18 mouse cellular contexts compared by ENCODE assay signal in the genomic region with DNA sequence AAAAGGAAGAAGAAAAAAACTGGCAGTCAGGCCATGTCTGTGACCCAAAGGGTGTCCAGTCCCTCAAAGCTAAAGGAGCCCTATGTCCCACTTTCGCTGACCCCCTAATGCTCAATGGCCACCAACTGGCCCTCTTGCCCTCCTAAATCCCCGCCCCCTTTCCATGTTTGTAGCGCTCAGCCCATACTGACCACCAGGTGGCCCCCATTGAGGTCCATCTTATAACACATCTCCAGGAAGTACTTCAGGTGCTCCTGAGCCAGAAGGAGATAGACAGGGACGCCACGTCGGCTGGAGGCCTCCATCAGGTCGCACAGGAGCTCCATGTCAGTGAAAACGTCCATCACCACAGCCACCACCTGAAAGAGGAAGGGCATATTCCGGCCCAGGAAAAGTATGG. TPM values are rescaled to one million over a fixed set of nuclear protein-coding genes. Genes with fewer than 3 reads are reported as not detected.
A peak's percentile ranks its signal among the peaks of the same experiment; 100 is the strongest.
DNase-seq lines count a peak whose midpoint lies in the region; ATAC-seq and TF ChIP-seq lines count a peak whose summit lies in the region.
"Had no signal": no experiment of that assay in that cellular context is flagged by ENCODE, and none has a peak within 500 bp of the region (broad histone marks: within the 10 kb centered on the region; RNA-seq: fewer than 3 reads in every experiment).

No protein-coding gene starts in this region.

- no peaks in the 10 kb centered on the region for H3K36me3 ChIP-seq in E14TG2a.4 (ENCODE audit: insufficient read depth, low read length)
- H3K36me3 ChIP-seq: heart, embryonic 12.5 days; hindbrain, embryonic 13.5 days; midbrain, embryonic 12.5 days had no signal

- no peaks in the 10 kb centered on the region for H3K9me3 ChIP-seq in E14TG2a.4 (ENCODE audit: low read length)
- H3K9me3 ChIP-seq: heart, embryonic 12.5 days; hindbrain, embryonic 13.5 days; midbrain, embryonic 12.5 days had no signal

- peak; percentile 35 for TF ChIP-seq CTCF in layer of hippocampus, adult 2 months (conservative IDR thresholded peaks at IDR 0.05)
- TF ChIP-seq CTCF in E14TG2a.4 (conservative IDR thresholded peaks at IDR 0.05; ENCODE audit: low read length) = peak; percentile 31

- peaks cover 40% of the 10 kb centered on the region for H3K4me1 ChIP-seq in E14TG2a.4 (replicated peaks; ENCODE audit: low read depth, low read length)

- H3K27me3 ChIP-seq in E14TG2a.4 (ENCODE audit: insufficient read depth, low read length) = peaks cover 15% of the 10 kb centered on the region
- H3K27me3 ChIP-seq: hindbrain, embryonic 13.5 days; midbrain, embryonic 12.5 days had no signal

- 0 out of 2 replicates have a peak, but pooled peaks have one; percentile 20 for ATAC-seq in megakaryocyte progenitor cell, adult 5-6 weeks (replicated peaks; ENCODE audit: poor library complexity)

- no peak overlapping the region for H3K4me3 ChIP-seq in layer of hippocampus, adult 2 months
- H3K4me3 ChIP-seq in E14TG2a.4 (replicated peaks; ENCODE audit: low read length) = no peak overlapping the region
- H3K4me3 ChIP-seq: heart, embryonic 12.5 days; hindbrain, embryonic 13.5 days; midbrain, embryonic 12.5 days had no signal

- H3K27ac ChIP-seq in layer of hippocampus, adult 2 months = no peak overlapping the region
- H3K27ac ChIP-seq: hindbrain, embryonic 13.5 days; midbrain, embryonic 12.5 days had no signal

- peak; percentile 24 for DNase-seq in embryo, embryonic 10.5 days (ENCODE audit: low spot score)
- no peak for DNase-seq in embryo, embryonic 11 days
- DNase-seq in layer of hippocampus, adult 2 months (ENCODE audit: low spot score in 2 of 2) = no peak
- no peak for DNase-seq in layer of hippocampus, postnatal 25 days (ENCODE audit: extremely low spot score in 1 of 2, low spot score in 1 of 2)
- DNase-seq in cerebellum, adult 11-12 months = no peak
- DNase-seq in gastrocnemius, adult 18-20 months (ENCODE audit: low spot score) = no peak
- DNase-seq: adrenal gland, postnatal 10 days; cerebellum, adult 11 months; kidney, adult 8-10 months; left cerebral cortex, postnatal 4 days; lung, postnatal 14 days; thymus, adult 18-20 months had no signal

RNA-seq across cellular contexts. Expression of gene Fam83c, which starts 3.4 kb away (rescaled TPM):
- total RNA-seq in layer of hippocampus, adult 2 months (2021) = not detected
- not detected for total RNA-seq in layer of hippocampus, postnatal 25 days (2021)
- total RNA-seq in megakaryocyte progenitor cell, adult 5-6 weeks (2015) = not detected in 2 replicates
- not detected in 2 replicates for total RNA-seq in megakaryocyte progenitor cell, adult 5-6 weeks (2017)
- not detected for total RNA-seq in gastrocnemius, adult 18-20 months (2021)
- total RNA-seq: adrenal gland, postnatal 10 days; layer of hippocampus, postnatal 10 days; left cerebral cortex, postnatal 4 days had no signal

RNA-seq across cellular contexts. Expression of gene Eif6, which starts 4.6 kb away (rescaled TPM):
- 10 to 100 TPM; 61.7 to 65.1 TPM for total RNA-seq in layer of hippocampus, adult 2 months (2021)
- total RNA-seq in layer of hippocampus, postnatal 25 days (2021) = 10 to 100 TPM; 59.0 to 75.7 TPM
- total RNA-seq in megakaryocyte progenitor cell, adult 5-6 weeks (2015) = 261 and 264 TPM in 2 replicates
- total RNA-seq in megakaryocyte progenitor cell, adult 5-6 weeks (2017) = 58.5 and 84.7 TPM in 2 replicates
- 10 to 100 TPM; 43.4 to 45.4 TPM for total RNA-seq in gastrocnemius, adult 18-20 months (2021)

RNA-seq across cellular contexts. Expression of gene BC029722, which starts 12.1 kb away (rescaled TPM):
- 10 to 100 TPM; 52.2 to 52.8 TPM for total RNA-seq in layer of hippocampus, adult 2 months (2021)
- 10 to 100 TPM; 52.8 to 60.0 TPM for total RNA-seq in layer of hippocampus, postnatal 25 days (2021)
- total RNA-seq in megakaryocyte progenitor cell, adult 5-6 weeks (2015) = 13.2 and 18.8 TPM in 2 replicates
- 13.2 and 14.8 TPM in 2 replicates for total RNA-seq in megakaryocyte progenitor cell, adult 5-6 weeks (2017)
- 10 to 100 TPM; 27.8 to 29.5 TPM for total RNA-seq in gastrocnemius, adult 18-20 months (2021)

RNA-seq across cellular contexts. Expression of gene Mmp24, which starts 56.2 kb away (rescaled TPM):
- 10 to 100 TPM; 36.8 to 38.5 TPM for total RNA-seq in layer of hippocampus, adult 2 months (2021)
- total RNA-seq in layer of hippocampus, postnatal 25 days (2021) = 10 to 100 TPM; 43.5 to 43.6 TPM
- not detected in 2 replicates for total RNA-seq in megakaryocyte progenitor cell, adult 5-6 weeks (2015)
- total RNA-seq in megakaryocyte progenitor cell, adult 5-6 weeks (2017) = under 0.01 TPM in 1 of 2 replicates, not detected in the other
- total RNA-seq in gastrocnemius, adult 18-20 months (2021) = not detected
